Mouse (Mus musculus) yolk sac, embryonic 10.5 days (tissue): ENCODE results near the gene Tmem88b.

Experiments used
- DNase-seq: peaks from one replicate; pipeline ENCODE4 v3.0.0-alpha.2; 2017; ENCODE audit warnings: low spot score

Tmem88b gene

DNA sequence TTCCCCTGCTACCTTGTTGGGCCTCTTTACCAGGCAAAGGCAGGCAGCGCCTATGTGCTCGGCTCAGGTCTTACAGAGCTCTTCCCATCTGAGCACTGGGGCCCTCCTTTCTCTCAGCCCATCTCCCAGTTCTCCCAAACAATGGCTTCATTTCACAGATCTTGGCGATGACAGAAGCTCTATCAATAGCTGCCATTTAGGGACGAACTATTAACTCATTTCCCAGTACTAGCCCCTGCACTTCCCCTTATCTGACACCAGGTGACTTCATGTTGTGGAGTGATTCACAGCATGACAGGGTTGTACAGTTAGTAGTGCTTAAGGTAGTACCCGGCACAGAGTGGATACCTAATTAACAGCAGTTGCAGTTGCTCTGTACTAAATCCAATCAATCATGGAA, at the start of gene Tmem88b:
Tmem88b (minus strand) TSS at position 56 of the 400 bp plus-strand sequence.
- DNase-seq = no peak

DNA sequence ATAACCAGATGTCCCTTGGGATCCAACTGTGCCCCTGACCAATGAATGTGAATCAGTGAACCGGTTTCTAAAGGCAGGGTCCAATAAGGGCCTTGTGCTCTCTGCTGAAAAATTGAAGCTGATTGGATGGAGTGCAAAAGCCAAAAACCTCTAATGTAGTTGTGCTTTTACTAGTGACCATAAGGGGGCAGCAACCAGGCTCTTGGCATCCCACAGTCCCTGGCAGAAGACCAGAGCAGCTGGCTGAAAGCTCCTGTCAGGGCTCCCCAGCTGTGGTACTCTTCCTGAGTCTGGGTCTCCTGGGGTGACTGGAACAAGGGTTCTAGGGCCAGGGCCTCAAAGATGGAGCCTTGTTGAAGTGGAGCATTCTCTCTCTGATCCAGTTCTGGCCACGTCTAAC, 48.2 kb upstream of the Tmem88b start:
- DNase-seq = peak; percentile 64

DNA sequence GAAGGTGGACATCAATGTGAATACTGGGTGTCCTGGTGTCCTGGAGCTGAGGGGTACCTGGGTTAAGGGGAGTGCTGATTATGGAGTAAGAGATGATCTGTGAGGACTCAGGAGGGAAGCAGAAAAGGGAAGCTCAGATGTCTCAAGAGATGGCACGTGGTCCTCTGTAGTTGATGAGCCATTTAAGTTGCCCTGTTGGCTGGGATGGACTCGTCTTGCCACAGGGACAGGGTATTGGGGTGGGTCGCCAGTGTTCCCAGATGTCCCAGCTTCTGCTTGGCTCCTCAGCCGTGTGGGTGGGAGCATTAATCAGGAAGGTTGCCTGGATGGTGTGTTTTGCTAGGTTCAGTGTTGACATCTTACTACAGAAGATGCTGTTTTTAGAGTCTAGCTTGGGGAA, 47.6 kb upstream of the Tmem88b start:
- no peak for DNase-seq

DNA sequence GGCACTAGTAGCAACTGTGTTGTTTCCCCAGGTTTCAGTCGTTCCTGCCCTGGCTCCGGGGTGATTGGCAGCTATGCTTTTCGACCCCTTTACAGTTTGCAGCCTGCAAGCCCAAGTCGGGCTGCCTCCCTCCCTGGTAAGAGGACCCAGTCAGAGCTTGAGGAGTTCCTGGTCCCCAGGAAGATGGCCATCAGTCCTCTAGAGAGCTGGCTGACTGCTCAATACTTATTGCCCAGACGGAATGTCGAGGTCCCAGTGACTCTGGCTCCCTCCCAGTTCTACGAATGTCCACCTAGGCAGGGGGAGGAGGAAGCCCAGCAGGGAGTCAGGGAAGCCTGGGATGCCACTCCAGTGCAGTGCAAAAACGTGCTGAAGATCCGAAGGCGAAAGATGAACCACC, 46.6 kb upstream of the Tmem88b start:
- no peak for DNase-seq

DNA sequence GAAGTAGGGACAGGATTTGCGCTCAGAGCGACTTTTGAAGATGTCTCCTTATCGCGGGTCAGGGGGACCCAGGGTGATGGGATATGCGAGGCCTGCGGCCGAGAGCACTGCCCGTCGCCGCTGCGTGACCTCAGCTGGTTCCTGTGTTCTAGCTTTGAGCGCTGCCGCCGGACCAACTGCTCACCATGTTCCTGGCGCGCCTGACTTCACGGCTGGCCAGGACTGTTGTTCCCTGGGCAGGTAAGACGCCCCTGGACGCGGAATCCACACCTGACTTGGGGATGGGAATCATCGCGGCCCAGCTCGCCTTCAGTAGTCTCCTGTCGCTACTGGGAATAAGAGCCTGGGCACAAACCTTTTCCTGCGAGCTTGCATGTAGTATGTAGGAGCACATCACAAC, 46.2 kb upstream of the Tmem88b start:
- DNase-seq = no peak

DNA sequence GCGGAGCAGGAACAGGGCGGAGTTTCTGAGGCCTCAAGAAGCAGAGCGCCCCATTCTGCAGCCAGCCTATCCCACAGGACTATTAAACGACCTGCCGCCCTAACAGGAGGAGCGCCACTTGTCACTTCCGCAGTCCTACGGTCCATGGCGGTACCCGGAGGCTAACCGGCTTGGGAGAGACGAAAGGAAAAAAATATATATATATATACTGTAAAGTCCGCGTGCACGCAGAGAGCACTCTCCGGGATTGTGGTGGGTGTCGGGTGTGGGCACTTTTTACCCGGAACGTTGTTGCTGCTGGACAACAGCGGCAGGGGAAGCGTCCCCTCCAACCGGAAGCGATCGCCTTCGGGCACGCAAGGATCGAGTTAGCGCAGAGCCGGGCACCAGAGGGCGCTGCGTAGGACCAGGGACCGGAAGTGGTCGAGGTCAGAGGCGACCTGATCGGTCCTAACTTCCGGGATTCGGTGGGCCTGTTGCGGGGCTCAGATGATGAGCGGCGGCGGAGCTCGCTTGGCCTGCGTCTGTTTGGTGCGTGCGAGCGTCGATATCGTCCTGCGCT, 45.6 kb upstream of the Tmem88b start, which contains the start of gene Aurkaip1:
Aurkaip1 (plus strand) TSS at position 68 of the 562 bp plus-strand sequence.
- DNase-seq = peak; percentile 96

DNA sequence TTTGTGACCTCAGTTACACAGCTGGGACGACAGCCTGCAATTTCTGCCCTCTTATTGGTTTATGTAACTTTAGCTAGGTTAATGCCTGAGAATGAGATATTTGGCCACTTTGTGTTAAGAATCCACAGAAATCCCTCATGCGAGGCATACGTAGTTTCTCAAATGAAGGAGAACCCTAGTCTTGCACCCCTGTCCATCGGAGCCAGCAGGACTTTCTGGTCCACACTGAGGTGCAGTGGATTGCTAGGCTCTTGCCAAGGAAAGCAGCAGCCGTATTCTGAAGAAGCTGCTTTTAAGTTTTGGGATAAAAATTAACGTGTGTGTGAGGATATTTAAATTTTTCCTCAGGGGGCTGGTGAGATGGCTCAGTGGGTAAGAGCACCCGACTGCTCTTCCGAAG, 44.9 kb upstream of the Tmem88b start:
- no peak for DNase-seq

DNA sequence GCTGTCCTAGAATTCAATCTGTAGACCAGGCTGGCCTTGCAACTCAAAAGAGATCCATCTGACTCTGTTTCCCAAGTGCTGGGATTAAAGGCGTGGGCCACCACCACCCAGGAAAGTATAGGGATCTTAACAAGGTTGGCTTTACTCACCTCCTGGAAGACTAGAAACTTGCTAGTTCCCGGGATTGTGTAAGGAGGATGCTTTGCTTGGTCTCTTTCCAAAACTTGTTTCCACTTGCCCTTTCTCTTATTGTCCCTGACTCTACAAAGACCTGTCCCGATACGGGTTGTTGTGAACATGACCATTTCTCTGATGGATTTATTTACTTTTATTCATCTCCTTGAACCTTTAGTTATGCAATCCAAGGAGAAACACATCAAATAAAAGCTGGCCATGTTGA, 44.2 kb upstream of the Tmem88b start:
- no peak for DNase-seq

DNA sequence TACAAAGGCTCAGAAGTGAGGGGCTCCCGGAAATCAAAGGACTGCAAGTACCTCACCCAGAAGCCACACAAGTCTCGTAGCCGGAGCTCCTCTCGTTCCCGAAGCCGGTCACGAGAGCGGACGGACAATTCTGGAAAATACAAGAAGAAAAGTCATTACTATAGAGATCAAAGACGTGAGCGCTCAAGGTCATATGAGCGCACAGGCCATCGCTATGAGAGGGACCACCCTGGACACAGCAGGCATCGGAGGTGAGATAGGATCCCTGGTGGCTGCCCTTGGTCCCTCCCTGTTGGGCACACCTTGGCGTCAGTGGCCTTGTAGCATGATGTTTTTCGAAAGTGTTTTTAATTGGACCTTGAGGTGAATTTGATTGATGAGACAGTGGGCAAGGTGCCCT, 37.8 kb upstream of the Tmem88b start:
- DNase-seq = no peak

DNA sequence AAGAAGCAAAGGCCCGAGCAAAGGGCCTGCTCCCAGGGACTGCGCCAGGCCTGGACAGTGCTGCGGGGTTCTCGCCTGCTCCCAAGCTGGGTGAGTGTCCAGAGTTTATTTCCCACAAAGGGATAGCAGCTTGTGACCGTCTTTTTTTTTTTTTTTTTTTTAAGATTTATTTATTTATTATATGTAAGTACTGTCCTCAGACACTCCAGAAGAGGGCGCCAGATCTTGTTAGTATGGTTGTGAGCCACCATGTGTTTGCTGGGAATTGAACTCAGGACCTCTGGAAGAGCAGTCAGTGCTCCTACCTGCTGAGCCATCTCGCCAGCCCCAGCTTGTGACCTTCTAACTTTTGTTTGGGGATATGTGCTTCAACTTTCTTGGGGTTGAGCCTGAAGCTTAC, 35.4 kb upstream of the Tmem88b start:
- no peak for DNase-seq

DNA sequence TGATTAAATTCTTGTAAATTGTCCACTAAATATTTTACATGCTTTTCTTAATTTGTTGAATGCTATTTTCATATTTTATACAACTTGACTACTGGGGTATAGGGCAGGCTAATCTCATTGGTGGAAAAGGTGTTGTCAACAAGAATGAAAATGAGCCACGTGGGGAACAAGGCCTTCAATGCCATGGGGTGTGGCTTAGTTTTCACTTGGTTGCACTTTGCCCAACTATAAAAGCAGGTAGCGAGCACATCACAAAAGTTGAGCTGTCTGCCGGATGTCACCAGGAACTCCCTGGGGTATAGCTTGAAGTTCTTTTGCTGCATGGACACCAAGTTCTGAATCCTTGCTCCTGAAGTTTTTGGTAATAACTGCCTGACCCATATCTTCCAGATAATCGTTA, 31.9 kb upstream of the Tmem88b start:
- no peak for DNase-seq

DNA sequence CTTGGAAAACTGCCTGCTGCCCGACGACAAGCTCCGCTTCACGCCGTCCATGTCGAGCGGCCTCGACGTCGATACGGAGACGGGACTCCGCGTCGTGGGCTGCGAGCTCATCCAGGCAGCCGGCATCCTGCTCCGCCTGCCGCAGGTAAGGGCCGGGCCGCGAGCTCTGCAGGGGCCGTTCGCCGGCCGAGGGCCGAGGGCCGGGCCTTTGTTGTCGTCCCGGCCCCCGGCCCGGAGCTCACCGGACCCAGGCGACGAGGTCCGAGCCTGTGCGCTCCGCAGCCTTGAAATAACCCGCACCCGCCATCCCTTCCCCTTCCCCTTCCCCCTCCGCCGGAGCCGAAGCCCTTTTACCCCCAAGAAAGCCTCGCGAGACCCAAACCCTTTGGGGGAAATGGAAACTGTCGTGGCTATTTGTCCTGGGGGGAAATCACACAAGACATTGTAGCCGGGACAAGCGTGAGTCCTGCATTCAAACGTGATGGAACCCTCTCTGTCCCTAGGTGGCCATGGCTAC, 27.0 kb upstream of the Tmem88b start:
- DNase-seq = peak; percentile 34

DNA sequence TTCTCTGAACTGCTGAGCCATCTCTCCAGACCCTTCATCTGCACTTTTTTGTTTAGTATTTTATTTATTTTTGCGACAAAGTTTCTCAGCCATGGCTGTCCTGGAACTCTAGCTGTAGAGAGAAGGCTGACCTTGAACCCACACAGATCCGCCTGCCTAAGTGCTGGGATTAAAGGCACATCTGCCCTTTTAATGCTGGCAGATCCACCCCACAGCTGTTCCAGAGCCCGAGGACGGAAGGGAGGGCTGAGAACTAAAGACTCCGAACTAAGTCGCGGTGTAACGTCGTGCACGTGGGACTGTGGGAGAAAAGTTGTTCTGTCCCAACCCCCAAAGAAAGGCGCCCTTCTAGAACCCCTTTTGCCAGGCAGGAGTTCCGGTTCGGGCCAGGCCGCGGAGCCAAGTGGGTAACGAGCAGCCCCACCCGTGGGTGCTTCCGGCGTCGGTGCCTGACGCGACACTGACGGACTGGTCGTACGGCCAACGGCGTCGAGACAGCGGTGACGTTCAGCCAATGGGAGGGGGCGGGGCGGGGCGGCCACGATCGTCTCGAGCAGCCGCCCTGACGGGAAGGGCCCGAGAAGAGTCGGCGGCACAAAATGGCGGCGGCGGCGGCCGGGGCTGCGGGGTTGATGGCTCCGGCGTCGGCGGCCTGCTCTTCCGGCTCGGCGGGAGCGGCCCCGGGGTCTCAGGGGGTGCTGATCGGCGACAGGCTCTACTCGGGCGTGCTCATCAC, 26.4 kb upstream of the Tmem88b start, which contains the start of gene Ccnl2:
Ccnl2 (plus strand) TSS at position 561 of the 736 bp plus-strand sequence.
- peak; percentile 96 for DNase-seq

DNA sequence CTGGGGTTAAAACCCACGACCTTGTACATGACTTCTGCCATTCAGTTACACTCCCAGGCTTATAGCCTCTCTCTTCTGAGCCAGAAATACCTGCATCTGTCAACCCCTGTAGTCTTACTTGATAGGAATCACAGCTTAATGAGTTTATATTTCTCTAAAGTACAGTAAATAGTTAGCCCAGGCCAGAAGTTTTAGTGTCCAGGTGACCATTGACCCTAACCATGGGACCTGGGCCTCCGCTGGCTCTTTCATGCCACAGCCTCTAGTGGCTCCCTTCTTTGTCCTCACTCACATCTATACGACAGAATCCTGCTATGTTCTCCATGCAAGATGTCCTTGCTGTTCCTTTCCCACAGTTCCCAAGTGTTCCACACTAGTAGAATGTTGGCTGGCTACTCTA, 22.2 kb upstream of the Tmem88b start:
- no peak for DNase-seq

DNA sequence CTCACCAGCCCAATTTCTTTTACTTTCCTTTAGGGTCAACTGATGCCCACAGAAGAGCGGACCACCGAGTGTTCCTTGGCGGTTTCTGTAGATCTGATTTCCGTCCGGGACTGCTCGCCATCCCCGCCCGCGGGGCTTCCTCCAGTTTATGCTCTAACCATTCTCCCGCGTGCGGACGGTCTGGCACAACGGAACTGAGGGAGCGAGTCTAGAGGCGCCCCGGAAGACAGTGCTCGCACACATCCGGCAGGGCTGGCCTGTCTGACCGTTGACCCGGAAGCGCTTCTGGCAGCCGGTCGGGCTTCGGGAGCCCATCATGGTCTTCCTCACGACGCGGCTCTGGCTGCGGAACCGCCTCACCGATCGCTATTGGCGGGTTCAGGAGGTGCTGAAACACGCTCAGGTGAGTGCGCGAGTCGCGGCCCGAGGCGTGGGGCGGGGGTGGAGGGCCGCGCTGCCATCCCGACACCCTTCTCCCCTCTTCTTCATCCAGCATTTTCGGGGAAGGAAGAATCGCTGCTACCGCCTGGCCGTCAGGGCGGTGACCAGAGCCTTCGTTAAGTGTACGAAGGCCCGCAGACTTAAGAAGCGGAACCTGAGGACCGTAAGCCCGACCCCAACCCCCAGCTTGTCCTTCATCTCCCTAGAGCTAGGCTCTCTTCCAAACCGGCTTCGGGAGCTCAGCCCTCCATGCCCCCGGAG, 17.8 kb upstream of the Tmem88b start:
- peak; percentile 92 for DNase-seq

DNA sequence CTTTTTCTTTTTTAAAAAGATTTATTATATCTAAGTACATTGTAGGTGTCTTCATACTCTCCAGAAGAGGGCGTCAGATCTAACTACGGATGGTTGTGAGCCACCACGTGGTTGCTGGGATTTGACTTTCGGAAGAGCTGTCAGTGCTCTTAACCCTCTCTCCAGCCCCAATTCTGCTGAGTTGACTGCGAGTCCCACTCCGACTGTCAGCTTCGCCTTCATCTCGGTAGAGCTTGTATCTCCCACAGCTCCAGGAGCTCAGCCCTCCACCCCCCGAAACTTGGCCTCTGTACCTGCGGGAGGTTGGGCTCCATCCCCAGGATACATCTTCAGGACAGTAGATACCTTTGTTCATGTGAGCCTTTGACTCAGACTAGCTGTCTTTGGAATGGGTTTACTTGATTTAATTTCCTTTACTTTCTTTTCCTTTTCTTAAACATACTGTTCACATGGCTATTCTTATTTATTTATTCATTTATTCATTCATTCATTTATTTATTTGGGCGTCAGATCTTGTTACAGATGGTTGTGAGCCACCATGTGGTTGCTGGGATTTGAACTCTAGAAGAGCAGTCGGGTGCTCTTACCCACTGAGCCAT, 17.2 kb upstream of the Tmem88b start, which contains the start of gene Mrpl20:
Mrpl20 (plus strand) TSS at position 138 of the 599 bp plus-strand sequence.
- DNase-seq = no peak

DNA sequence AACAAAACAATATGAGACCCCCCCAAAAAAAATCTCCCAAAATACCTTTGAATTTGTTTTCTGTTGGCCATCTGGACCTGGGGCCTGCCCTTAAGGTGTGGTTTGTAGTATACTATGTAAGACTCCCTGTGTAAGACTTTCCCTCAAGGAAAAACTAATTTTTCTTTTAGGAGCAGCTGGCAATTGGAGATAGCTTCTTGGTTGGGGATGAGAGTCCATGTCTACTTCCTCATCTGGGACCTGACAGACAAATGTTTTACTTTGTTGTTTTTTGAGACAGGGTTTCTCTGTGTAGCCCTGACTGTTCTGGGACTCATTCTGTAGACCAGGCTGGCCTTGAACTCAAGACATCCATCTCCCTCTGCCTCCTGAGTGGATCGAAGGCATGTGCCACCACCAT, 16.4 kb upstream of the Tmem88b start:
- no peak for DNase-seq

DNA sequence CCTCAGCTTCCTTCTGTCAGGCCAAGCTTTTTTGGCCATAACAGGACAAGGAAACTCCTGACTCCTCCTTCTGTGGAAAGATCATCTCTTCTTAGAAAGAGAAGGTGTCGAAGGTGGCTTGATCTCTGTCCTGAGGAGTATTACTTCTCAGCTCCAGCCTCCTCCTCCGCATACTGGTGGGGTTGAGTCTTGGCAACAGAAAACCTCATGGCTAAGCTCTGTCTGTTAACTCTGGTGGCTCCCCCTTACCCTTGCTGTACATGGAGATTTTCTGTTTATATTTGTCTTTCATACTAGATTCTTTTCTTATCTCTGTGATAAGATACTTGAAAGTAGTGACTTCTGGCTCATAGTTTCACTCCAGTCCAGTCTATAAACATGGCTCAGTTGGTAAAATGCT, 8.1 kb upstream of the Tmem88b start:
- no peak for DNase-seq

DNA sequence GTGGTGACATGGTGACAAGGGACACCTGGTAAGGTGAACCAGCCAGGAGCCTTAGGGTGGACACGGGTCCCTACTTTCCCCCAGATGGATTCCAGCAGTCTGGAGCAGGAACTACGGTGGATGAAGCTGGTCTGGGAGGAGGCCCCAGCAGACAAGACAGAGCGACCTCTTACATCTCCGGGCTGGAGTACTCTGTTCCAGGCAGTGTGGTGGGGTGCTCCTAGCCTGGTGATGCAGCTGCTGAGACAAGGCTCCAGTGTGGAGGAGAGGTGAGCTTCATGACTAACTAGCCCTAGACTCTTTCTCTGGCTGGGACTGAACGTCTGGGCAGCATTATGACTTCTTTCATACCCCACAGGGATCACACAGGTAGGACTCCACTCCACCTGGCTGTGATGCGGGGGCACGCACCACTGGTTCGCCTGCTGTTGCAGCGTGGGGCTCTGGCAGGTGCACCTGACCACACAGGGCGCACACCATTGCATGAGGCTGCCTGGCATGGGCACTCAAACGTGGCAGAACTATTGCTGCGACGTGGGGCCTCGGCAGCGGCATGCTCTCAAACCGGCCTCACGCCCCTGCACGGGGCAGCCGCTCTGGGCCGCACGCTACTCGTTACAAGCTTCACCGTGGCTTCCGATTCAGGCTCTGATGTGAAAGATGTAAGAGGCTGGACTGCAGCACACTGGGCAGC, 5.7 kb upstream of the Tmem88b start:
- no peak for DNase-seq

DNA sequence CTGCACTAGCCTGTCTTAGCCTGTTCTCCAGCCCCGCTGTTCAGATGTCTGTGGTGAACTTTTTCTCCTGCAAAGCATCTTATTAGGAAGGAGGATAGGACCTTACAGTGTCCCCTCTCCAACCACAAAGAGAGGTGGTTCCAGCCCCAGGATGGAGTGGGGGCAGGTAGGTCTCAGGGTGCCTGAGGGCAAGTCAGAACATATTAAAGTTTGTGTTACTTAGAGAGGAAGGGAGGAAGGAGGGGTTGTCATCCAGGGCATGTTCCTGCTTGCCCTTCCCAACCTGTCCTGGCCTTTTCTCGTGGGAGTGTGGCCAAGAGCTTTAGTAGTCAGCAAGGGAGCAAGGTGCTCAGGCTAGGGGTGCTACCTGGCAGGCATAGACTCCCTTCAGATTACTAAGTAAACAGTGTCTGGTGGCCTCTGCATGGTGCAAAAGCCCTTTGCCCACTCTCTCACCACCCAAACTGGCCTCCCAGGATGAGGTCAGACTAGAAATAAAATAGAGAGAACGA, 5.0 kb upstream of the Tmem88b start:
- DNase-seq = no peak

DNA sequence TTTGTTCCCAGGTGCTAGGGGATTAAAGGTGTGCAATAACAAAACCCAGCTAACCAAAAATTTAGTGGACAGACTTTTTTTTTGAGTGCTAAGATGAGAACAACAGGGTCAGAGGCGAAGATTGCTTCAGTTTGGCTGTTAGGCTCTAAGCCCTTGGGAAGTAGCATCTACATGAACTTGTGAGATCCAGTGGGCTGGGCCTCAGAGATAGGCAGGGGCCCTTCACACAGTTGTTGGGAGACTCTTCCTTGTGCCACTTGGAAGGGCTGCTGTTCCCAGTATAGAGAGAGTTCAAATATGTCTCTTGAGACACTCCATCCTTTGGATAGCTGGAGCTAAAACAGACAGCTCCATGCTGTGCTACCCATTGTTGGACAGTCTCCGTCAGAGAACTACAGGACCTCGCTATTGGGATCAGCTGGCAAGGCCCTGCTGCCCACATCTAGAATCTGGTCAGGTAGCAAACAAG, 4.4 kb upstream of the Tmem88b start, which contains the start of gene Ankrd65:
Ankrd65 (plus strand) TSS at position 419 of the 469 bp plus-strand sequence.
- DNase-seq = no peak
